Mouse (Mus musculus) lung, adult 2 months (tissue): ENCODE data around the gene Usp45.

ENCODE experiments used
- CTCF ChIP-seq: fragments of 200-500 bp; IDR thresholded peaks from 2 replicates; pipeline ENCODE4 v1.5.1; 2011; ENCODE audit warnings: mild to moderate bottlenecking, low read length, control low read depth; ENCODE audit not compliant: insufficient read depth
- POLR2A ChIP-seq: fragments of 200-500 bp; IDR thresholded peaks from 2 replicates; pipeline ENCODE4 v1.6.1; 2011; ENCODE audit warnings: low read depth, mild to moderate bottlenecking, control low read depth, low read length, borderline replicate concordance; ENCODE audit errors: extremely low read depth

DNA sequence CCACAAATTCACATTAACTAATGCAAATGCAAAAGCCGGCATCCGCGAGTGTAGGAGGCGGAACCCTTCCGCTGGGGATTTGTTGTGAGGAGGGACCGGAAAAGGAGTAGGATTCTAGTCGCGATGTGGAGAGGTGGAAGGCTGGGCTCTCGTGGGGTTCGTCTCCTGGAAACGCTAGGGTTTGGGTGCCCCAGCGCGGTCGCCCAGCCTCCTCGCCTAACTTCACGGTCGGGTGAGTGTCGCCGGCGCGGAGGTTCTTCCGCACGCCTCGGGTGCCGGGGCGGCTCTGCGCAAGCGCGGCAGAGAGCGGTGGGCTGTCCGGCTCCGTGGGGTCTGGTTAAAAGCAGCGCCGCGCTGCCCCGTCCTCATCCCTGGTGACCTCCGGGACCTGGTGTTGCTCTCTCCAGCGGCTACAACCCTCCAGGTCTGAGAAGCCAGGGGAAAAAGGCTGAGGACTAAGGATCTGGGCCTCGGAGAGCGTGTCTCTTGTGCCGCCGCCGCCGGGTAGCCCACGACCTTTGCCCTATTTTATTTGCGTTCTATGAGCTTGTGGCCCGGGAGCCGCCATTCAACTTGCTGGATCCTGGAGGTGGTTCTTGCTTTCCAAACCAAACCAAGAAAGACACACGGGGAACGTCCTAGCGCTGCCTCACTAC, 112.7 kb downstream of the Usp45 start, which contains the start of gene Coq3:
- TF ChIP-seq CTCF (no peak), POLR2A (peak; percentile 53; the same call in 1 of the 2 replicates)
